Mouse (Mus musculus): ENCODE results near the gene Sec14l2. TPM values are rescaled to one million over a fixed set of nuclear protein-coding genes. Genes with fewer than 3 reads are reported as not detected.
"Not testable (repeated sequence)": the region's sequence is repeated elsewhere in the genome, so short reads cannot be mapped to it uniquely, and the experiment has no call there.

The Sec14l2 gene
- polyA plus RNA-seq, 1 experiment from 2014 or later: 0.48 TPM

DNA sequence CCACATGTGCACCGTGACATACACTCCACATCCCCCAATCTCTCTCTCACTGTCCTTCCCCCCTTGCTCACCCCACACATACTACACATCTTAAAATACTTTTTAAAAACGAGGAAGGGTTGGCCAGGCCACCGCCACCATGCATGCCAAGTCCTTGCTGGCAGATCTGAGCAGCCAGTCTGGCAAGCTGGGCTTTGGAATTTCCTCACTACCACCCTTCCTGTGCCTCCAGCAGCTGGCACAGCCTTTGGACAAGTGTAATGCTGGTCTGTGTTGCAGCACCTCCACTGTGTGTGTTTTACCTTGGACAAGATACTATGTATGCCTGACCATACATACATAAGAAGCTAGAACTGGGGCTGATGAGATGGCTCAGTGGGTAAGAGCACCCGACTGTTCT, 9.7 kb downstream of the Sec14l2 start:
- Histone ChIP-seq H3K36me3 (no peaks in the 10 kb centered on the region), H3K4me3 (no peak overlapping the region), H3K4me1 (peaks cover 22% of the 10 kb centered on the region), H3K27ac (replicated peaks) (no peak overlapping the region), H3K27me3 (replicated peaks) (peaks cover 32% of the 10 kb centered on the region), H3K4me2 (no peak overlapping the region), H3K9me3 (no peaks in the 10 kb centered on the region), H3K9ac (no peak overlapping the region)
- 72% methylated on average over 4 of the region's 4 CpGs for WGBS
- no peak for ATAC-seq (ENCODE audit: extremely low read depth, insufficient number of reproducible peaks, low FRiP score, low TSS enrichment)

DNA sequence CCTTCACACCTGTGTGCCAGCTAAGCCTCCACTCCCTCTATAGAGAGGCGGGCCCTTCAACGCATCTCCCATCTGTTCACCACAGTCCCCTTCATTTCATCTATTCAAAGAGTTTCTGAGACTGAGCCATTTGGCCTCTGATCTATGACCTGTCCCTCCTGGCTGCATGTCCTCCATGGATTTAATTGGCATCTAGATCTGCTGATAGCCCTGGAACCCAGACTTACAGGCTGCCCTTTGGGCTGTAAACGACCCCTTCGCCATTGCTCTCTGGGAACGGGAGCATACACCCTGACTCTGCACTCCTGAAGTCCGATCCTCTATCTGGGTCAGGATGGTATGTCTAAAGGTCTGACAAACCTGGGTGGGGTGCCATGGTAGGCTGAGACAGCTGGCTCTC, 10.4 kb downstream of the Sec14l2 start:
- Histone ChIP-seq H3K27me3 (replicated peaks) (peaks cover 26% of the 10 kb centered on the region), H3K4me2 (no peak overlapping the region), H3K36me3 (no peaks in the 10 kb centered on the region), H3K9ac (no peak overlapping the region), H3K4me1 (peaks cover 16% of the 10 kb centered on the region), H3K4me3 (no peak overlapping the region), H3K27ac (replicated peaks) (no peak overlapping the region), H3K9me3 (no peaks in the 10 kb centered on the region)
- 83% methylated on average over 6 of the region's 6 CpGs for WGBS
- no peak for ATAC-seq (ENCODE audit: extremely low read depth, insufficient number of reproducible peaks, low FRiP score, low TSS enrichment)

DNA sequence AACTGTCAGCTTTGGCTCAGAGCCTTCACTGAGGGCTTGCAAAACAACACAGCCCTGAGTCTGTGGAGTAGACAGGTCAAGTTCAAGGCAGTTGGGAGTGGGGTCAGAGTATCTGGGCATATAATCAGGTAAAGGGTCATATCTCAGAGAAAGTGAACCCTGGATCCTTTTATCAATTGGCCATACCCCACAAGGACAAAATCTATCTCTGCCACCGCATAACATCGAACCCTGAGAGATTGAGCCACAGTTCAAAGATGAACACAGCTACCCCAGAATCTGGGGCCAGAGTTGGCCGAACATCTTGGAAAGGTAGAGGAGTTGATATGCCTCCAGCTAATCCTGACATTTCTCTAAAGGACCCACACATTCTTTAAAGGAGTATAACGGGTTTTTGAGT, 11.2 kb downstream of the Sec14l2 start:
- H3K9ac ChIP-seq: no peak overlapping the region
- 75% methylated on average over 4 of the region's 4 CpGs for WGBS

GRCm38 (mm10) chr11:4108691-4109090, 14.5 kb downstream of the Sec14l2 start:
- H3K9ac ChIP-seq: no peak overlapping the region
- H3K9me3 ChIP-seq: no peaks in the 10 kb centered on the region
- WGBS: 73% methylated on average over 7 of the region's 7 CpGs
- H3K4me3 ChIP-seq: no peak overlapping the region
- H3K36me3 ChIP-seq: no peaks in the 10 kb centered on the region
- H3K27me3 ChIP-seq (replicated peaks): no peaks in the 10 kb centered on the region
- H3K4me2 ChIP-seq: no peak overlapping the region
- ATAC-seq (ENCODE audit: extremely low read depth, insufficient number of reproducible peaks, low FRiP score, low TSS enrichment): no peak
- H3K27ac ChIP-seq (replicated peaks): no peak overlapping the region
- no peaks in the 10 kb centered on the region for H3K4me1 ChIP-seq

More for the DNA sequence above, 11.2 kb downstream of the Sec14l2 start:
- Histone ChIP-seq H3K4me1 (peaks cover 7% of the 10 kb centered on the region), H3K27ac (replicated peaks) (no peak overlapping the region), H3K4me3 (no peak overlapping the region), H3K4me2 (no peak overlapping the region), H3K9me3 (no peaks in the 10 kb centered on the region), H3K27me3 (replicated peaks) (peaks cover 18% of the 10 kb centered on the region), H3K36me3 (no peaks in the 10 kb centered on the region)
- no peak for ATAC-seq (ENCODE audit: extremely low read depth, insufficient number of reproducible peaks, low FRiP score, low TSS enrichment)

DNA sequence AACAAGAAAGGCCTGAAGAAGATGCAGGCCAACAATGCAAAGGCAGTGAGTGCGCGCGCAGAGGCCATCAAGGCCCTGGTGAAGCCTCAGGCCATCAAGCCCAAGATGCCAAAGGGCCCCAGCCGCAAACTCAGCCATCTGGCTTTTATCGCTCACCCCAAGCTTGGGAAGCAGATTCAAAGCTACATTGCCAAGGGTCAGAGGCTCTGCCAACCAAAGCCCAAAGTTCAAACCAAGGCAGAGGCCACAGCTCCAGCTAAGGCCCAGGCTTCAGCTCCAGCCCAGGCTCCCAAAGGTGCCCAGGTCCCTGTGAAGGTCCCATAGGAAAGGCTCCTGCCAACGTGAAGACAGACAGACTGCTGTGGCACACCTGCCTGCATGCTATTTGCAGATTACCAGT, 15.3 kb downstream of the Sec14l2 start:
- WGBS: 90% methylated on average over 6 of the region's 6 CpGs
- H3K4me2 ChIP-seq; H3K27me3 ChIP-seq (replicated peaks); ATAC-seq (ENCODE audit: extremely low read depth, insufficient number of reproducible peaks, low FRiP score, low TSS enrichment); H3K4me1 ChIP-seq; H3K9me3 ChIP-seq; H3K9ac ChIP-seq; H3K36me3 ChIP-seq; H3K27ac ChIP-seq (replicated peaks); H3K4me3 ChIP-seq: not testable (repeated sequence)

DNA sequence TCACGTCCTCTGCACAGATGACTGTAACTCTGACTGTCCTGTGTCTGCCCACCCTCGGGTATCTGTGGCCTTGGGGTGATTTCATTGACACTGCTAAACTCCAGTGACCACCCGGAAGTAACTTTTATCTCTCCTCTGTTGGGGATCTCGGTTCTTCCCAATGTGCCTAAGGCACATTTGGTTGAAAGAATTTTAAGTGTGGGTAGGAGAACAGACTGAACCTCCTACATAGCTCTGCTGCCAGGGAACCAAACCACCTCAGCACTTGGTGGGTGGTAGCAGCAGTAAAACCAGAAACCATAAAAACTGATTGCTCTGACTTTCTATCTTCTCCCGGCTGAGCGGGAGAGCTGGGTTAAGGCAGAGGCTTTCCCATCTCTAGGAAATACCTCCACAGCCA, 17.8 kb downstream of the Sec14l2 start:
- Histone ChIP-seq H3K27me3 (replicated peaks) (peaks cover 3% of the 10 kb centered on the region; the same call in 1 of the 2 replicates), H3K9ac (no peak overlapping the region), H3K4me2 (no peak overlapping the region), H3K9me3 (no peaks in the 10 kb centered on the region), H3K36me3 (no peaks in the 10 kb centered on the region), H3K4me3 (no peak overlapping the region), H3K27ac (replicated peaks) (no peak overlapping the region), H3K4me1 (no peaks in the 10 kb centered on the region)
- 66% methylated on average over 6 of the region's 6 CpGs for WGBS
- no peak for ATAC-seq (ENCODE audit: extremely low read depth, insufficient number of reproducible peaks, low FRiP score, low TSS enrichment)

DNA sequence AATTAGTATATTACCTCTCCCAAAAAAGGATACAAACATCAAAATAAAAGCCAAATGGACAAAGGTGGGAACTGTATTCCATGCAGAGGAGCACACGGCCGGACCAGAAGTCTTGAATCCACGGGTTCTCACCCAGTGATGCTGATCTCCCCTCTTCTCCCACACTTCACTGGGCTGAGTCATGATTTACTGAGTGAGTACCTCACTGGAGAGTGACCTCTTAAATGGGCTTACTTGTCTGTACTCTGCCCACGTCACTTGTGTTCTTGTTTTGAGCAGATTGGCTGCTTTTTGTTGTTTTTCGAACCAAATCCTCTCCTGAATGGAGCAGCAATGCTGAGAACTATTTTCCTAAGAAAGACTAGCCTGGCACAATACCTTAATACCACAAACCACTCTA, 18.2 kb downstream of the Sec14l2 start:
- Histone ChIP-seq H3K9ac (no peak overlapping the region), H3K9me3 (no peaks in the 10 kb centered on the region), H3K27me3 (replicated peaks) (peaks cover 3% of the 10 kb centered on the region; the same call in 1 of the 2 replicates), H3K4me2 (no peak overlapping the region), H3K4me1 (no peaks in the 10 kb centered on the region), H3K4me3 (no peak overlapping the region), H3K27ac (replicated peaks) (no peak overlapping the region), H3K36me3 (no peaks in the 10 kb centered on the region)
- WGBS: 74% methylated on average over 5 of the region's 5 CpGs
- no peak for ATAC-seq (ENCODE audit: extremely low read depth, insufficient number of reproducible peaks, low FRiP score, low TSS enrichment)

GRCm38 (mm10) chr11:4103522-4103921, 19.7 kb downstream of the Sec14l2 start:
- H3K9ac ChIP-seq: no peak overlapping the region

DNA sequence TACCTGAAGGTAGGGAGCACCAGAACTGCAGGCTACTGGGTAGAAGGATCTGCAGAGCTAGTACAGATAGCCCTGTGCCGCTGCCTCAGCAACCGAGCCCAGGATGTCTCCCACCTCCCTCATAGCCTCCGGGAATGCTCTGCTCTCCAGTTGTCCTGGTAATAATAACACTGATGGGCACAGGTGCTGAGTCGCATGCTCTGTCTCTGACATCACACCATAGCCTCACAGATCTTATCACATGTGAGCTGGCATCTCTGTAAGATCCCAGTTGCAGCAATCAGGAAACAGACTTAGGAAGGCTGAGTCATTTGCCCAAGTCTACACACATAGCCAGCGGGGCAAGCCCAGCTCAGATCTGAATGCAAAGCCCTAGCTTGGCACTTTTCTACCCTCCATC, 21.4 kb downstream of the Sec14l2 start:
- 66% methylated on average over 5 of the region's 5 CpGs for WGBS
- no peak overlapping the region for H3K4me3 ChIP-seq

More at GRCm38 (mm10) chr11:4103522-4103921, 19.7 kb downstream of the Sec14l2 start:
- Histone ChIP-seq H3K4me2 (no peak overlapping the region), H3K27me3 (replicated peaks) (peaks cover 3% of the 10 kb centered on the region; the same call in 1 of the 2 replicates), H3K4me3 (no peak overlapping the region), H3K4me1 (no peaks in the 10 kb centered on the region), H3K9me3 (no peaks in the 10 kb centered on the region), H3K36me3 (no peaks in the 10 kb centered on the region), H3K27ac (replicated peaks) (no peak overlapping the region)
- 68% methylated on average over 14 of the region's 14 CpGs for WGBS
- ATAC-seq (ENCODE audit: extremely low read depth, insufficient number of reproducible peaks, low FRiP score, low TSS enrichment): no peak

DNA sequence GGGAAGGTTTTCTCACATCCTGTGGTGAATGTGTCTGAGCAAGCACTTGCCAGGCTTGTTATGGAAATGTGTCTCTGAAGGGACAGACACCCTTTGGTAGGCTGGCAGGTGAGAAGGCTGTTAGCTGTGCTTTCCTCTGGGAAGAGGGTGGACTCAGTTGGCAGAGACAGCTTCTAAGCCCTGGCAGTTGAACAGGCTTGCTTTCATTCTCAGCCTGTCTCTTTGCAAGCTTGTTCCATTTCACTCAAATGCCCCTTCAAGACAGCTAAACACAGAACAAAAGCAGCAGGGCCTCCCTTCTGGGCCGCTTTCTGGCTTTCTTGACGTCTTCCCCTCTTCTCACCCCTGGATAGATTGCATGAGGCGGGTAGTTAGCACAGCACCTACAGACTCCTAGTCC, 23.8 kb downstream of the Sec14l2 start:
- WGBS: 54% methylated on average over 3 of the region's 3 CpGs

More for the DNA sequence above, 21.4 kb downstream of the Sec14l2 start:
- Histone ChIP-seq H3K4me1 (peaks cover 7% of the 10 kb centered on the region), H3K27ac (replicated peaks) (no peak overlapping the region), H3K9ac (no peak overlapping the region), H3K36me3 (no peaks in the 10 kb centered on the region), H3K9me3 (no peaks in the 10 kb centered on the region), H3K4me2 (no peak overlapping the region), H3K27me3 (replicated peaks) (peaks cover 3% of the 10 kb centered on the region; the same call in 1 of the 2 replicates)
- no peak for ATAC-seq (ENCODE audit: extremely low read depth, insufficient number of reproducible peaks, low FRiP score, low TSS enrichment)

GRCm38 (mm10) chr11:4098816-4099215, 24.4 kb downstream of the Sec14l2 start:
- Histone ChIP-seq H3K9ac (no peak overlapping the region), H3K4me3 (no peak overlapping the region), H3K4me1 (peaks cover 26% of the 10 kb centered on the region), H3K9me3 (no peaks in the 10 kb centered on the region), H3K27ac (replicated peaks) (no peak overlapping the region), H3K27me3 (replicated peaks) (peaks cover 3% of the 10 kb centered on the region; the same call in 1 of the 2 replicates), H3K36me3 (no peaks in the 10 kb centered on the region), H3K4me2 (no peak overlapping the region)
- 75% methylated on average over 7 of the region's 7 CpGs for WGBS
- ATAC-seq (ENCODE audit: extremely low read depth, insufficient number of reproducible peaks, low FRiP score, low TSS enrichment): no peak

More for the DNA sequence above, 23.8 kb downstream of the Sec14l2 start:
- no peak overlapping the region for H3K4me2 ChIP-seq
- peaks cover 20% of the 10 kb centered on the region for H3K4me1 ChIP-seq
- ATAC-seq (ENCODE audit: extremely low read depth, insufficient number of reproducible peaks, low FRiP score, low TSS enrichment): no peak
- peaks cover 3% of the 10 kb centered on the region; the same call in 1 of the 2 replicates for H3K27me3 ChIP-seq (replicated peaks)
- no peak overlapping the region for H3K4me3 ChIP-seq
- no peaks in the 10 kb centered on the region for H3K36me3 ChIP-seq
- H3K27ac ChIP-seq (replicated peaks): no peak overlapping the region
- no peak overlapping the region for H3K9ac ChIP-seq
- H3K9me3 ChIP-seq: no peaks in the 10 kb centered on the region

DNA sequence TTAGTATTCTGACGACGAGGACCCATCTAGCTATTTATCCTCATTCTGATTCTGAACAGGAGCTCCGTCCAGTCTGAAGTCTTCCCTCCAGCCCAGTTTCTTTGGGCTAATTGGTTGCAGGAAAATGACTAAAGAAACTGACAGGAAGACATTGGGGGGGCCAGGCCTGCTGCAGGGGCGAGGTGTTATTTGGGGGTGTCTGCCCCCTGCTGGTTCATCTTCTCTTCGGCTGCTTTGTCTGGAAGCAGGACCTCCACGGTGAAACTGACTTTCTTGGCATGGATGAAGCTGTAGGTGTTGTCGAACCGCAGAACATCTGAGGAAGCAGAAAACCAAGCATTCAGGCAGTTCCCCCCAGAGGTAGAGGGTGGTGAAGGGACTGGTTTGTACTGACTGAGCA, 25.1 kb downstream of the Sec14l2 start:
- ATAC-seq (ENCODE audit: extremely low read depth, insufficient number of reproducible peaks, low FRiP score, low TSS enrichment): no peak
- Histone ChIP-seq H3K27ac (replicated peaks) (no peak overlapping the region), H3K4me1 (peaks cover 31% of the 10 kb centered on the region), H3K4me2 (no peak overlapping the region), H3K9ac (no peak overlapping the region), H3K9me3 (no peaks in the 10 kb centered on the region), H3K27me3 (replicated peaks) (0 out of 2 replicates have a peak, but pooled peaks cover 3% of the 10 kb centered on the region), H3K4me3 (no peak overlapping the region), H3K36me3 (peaks cover 6% of the 10 kb centered on the region)
- WGBS: 69% methylated on average over 8 of the region's 8 CpGs

Measured in heart, embryonic 13.5 days (tissue).